Mouse (Mus musculus): Measurements from ENCODE around the gene Dlx4. TPM values are rescaled to one million over a fixed set of nuclear protein-coding genes. Genes with fewer than 3 reads are reported as not detected.

Gene Dlx4
- total RNA-seq, 1 experiment from 2014 or later: not detected

DNA sequence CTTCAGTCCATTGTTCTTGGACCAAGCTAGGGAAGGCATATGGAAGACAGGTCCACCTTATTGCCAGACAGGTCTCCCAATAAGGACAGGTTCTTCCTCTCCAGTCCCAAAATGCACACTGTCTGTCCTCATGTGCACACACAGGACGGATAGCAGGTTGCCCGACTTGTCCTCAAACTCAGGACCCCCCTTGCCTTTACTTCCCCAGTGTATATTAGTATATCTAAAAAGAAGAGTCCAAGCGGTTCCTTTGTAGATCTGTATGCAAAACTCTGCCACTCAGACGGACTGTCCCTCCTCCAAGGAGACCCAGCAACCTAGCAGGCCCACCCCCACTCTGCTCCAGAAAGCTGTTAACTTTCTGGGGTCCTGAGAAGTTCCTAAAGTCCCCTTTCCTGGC is 2.4 kb downstream of the Dlx4 start:
- no peak for ATAC-seq (replicated peaks; ENCODE audit: low read depth, poor library complexity, severe bottlenecking)

DNA sequence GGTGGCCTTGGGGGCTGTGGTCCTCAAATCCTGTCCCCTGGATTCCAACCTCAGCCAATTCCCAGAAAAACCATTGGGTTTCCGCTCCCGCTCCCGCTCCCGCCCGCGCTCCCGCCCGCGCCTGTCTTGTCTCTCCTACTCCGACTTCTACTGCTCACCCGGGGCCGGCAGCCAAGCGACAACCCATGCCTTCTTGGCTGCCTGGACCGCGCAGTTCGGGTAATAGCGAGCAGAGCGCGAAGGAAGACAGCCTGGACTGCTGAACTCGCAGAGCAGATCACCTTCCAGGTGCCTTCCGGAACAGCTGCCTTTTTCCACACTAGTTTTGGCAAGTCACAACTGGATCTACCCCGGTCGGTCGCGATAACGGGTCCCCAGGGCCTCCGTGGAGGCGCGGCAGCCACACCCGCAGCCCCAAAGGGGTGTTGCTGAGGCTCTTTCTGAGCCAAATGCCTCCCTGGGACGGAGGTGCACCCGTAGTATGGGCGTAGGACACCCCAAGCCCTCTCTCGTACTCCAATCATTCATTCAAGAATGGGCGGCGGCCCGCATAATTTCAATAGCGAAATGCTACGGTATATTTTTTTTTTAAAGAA is 3.0 kb downstream of the Dlx4 start:
- peak; percentile 27; the same call in 1 of the 2 replicates for ATAC-seq (replicated peaks; ENCODE audit: low read depth, poor library complexity, severe bottlenecking)

DNA sequence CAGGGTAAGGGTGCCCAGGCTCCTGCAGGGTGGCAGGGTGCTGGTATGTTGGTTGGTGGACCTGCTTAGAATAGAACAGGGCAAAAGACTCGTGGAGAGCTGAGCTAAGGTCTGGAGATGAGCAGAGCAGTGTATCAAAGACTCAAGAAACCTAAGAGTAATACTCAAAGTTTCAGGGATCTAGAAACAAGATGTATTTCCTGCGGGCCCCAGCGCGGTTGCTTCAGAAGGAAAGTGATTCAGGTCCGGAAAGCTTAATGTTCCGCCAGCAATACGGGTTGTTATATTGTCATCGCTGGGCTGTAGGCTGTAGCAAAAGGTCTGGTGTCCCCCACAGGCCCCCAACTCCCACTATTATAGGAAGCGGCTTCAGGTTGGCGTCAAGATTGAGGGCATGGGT is 3.8 kb downstream of the Dlx4 start:
- ATAC-seq (replicated peaks; ENCODE audit: low read depth, poor library complexity, severe bottlenecking): no peak

DNA sequence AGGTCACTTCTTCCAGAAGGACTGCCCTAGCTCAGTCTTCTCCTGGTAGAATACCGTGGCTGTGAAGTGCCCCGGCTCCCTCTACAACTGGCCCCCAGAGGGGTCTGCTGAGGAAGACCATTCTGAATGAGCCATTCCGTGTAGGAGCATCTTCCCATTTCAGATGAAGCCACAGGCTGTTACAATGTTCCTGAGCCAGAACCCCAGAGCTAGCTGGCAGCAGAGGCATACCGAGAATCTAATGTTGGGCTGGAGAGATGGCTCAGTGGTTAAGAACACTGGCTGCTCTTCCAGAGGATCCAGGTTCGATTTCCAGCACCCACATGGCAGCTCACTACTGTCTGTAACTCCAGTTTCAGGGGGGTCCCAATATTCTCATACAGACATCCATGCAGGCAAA is 6.2 kb downstream of the Dlx4 start:
- ATAC-seq (replicated peaks; ENCODE audit: low read depth, poor library complexity, severe bottlenecking): no peak

DNA sequence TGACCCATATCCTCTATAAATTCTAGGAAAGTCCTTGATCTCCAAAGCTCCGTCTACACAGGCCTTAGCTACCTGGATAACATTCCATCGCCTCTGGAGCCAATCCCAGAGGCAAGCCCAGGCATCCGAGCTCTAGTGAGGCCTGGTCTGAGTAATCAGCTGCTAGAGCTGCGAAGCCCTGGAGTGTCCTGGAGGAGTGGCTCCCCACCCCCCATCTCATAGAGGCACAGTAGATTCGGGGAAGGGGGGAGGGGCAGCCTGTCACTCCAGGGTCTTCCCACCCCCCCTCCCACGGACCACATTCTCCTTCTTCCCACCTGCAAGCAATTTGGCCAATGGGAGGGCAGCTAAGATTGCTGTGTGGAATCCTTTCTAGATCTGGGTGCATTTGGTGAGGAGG is 8.8 kb downstream of the Dlx4 start:
- ATAC-seq (replicated peaks; ENCODE audit: low read depth, poor library complexity, severe bottlenecking): no peak

DNA sequence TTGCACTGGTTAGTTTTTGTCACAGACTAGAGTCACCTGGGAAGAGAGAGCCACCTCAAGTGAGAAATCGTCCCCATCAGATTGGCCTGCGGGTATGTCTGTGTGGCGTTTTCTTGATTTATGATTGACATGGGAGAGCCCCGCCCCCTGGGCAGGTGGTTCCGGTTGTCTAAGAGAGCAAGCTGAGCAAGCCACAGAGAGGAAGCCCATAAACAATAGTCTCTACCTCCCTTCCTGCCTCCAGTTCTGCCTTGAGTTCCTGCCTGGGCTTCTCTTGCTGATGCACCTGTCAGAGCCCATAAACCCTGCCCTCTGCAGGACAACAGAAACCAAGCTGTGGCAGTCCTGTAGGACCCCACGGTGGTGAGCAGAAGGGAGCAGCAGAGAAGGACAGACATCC is 12.7 kb downstream of the Dlx4 start:
- peak; percentile 53 for ATAC-seq (replicated peaks; ENCODE audit: low read depth, poor library complexity, severe bottlenecking)

DNA sequence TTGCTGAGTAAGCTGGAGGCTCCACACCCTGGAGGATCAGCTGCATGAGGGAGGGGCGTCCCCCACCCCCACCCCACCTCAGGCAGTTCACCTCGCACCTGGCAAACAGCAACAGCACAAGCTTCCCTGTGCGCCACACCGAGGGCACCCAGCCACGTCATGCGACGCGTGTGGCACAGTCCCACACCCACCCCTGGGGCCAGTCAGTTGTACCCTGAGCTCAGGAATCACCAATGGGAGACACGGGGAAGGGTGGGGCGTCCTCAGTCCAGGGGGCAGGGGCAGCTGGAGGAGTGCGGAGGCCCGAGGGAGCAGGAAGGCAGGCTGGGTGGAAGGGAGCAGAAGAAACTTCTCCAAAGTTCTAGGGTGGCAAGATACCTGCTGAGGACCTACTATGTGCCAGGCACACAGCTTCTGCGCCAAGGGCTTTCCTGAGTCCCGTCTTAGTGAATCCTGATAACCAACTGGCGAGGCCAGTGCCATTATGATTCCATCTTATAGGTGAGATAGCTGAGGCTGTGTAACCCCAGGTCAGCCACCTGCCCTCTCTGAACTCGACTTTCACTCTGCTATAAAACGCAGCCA is 15.3 kb downstream of the Dlx4 start:
- no peak for ATAC-seq (replicated peaks; ENCODE audit: low read depth, poor library complexity, severe bottlenecking)

DNA sequence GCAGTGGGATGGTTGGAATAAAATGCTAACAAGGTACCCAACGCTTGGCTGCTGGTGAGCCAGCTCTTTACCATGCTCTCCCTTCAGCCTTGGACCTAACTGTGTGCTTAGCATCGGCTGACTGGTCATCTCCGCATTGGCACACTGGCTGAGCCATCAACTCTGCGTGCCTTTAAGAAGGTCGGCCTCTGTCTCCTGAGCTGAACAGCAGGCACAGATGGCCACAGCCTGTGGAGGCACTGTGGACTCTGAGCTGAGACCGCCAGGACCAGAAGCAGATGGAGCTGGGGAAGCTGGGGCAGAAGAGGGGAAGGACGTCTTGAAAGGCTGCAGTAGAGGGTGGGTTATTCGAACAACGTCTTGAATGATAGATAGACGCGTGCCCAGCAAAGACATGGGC is 17.7 kb downstream of the Dlx4 start:
- no peak for ATAC-seq (replicated peaks; ENCODE audit: low read depth, poor library complexity, severe bottlenecking)

DNA sequence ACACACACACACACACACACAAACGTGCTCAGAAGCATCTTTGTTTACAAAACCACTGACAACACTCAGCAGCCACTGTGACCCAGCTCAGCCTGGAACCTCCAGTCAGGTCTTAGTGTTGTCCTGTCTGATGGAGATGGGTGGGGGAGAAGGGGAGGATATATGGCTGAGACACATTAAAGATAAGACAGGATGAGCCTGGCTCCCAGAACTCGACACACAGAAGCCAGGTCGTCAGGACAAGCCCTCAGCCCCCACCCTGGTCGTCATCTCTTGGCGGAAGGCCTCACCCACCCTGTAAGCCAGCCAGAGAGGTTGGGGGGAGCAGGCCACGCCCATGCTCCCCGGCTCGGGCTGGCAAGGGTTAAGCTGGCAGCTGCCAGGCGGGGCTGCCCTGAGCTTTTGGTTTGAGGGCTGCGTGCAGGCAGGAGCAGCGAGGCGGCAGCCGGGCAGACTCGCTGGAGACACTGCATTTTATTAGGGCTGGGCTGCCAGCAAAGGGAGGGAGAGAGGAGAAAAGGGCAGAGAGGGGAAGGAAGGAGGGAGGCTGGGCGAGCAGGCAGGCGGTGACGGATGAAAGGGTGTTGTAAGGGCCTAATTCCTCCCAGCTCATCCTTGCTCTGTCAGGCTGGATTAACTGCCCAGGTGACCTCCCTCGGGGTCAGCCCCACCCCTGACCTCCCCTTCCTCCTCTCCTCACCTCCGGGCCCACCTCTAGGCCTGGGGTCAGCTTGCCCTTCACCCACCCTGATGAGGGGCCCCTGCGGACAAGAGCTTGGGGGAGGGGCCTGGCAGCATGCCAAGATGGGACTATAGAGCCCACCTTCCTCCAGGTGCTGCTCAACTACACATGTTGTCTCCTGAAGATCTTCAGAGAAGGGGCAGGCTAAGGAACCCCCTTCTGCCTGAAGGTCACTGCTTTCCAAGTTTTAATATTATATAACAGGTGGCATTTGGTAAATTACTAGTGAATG is 19.5 kb downstream of the Dlx4 start:
- peak; percentile 62 for ATAC-seq (replicated peaks; ENCODE audit: low read depth, poor library complexity, severe bottlenecking)

DNA sequence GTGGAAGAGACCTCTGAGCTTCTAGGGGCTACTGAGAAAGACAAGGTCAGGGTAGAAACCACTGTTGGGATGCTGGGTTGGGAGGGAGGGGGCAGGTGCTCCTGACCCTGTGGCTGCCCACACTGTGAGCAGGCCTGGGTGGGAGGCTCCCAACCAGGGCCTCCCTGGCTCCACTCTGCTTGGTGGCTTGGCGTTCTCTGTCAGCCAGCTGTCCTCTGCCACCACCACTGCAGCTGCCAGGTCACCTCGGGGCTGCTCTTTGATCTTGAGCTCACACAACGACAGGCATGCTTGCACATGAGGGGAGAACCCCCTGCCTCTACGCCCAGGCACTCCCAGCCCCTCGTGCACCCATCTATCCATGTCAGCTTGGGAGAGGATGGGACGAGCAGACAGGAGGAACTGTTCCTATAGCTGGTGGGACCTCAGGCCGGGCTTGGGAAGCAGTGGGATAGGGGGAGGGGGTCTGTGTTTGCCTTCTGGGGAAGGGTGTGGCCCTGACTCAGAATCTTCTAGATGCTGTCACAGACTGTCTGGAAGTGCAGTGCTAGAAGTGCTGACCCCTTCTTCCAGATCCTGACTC is 20.6 kb downstream of the Dlx4 start:
- no peak for ATAC-seq (replicated peaks; ENCODE audit: low read depth, poor library complexity, severe bottlenecking)

DNA sequence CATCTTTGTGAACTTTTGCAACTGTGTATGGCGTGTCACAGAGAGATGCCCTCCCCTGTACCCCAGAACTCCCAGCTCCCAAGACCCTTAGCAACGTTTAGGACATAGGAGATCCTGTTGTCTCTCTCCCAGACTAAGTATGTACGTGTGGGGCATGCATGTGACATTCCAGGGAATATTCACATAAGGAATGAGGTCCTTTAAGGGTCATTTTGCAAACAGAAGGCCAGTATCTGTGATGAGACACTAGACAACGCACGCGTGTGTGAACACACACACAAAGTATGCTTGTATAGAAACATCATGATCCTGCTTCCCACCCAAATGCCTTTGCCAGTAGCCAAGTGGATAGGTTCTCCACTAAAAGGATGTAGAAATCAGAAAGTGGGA is 24.0 kb downstream of the Dlx4 start:
- ATAC-seq (replicated peaks; ENCODE audit: low read depth, poor library complexity, severe bottlenecking): no peak

DNA sequence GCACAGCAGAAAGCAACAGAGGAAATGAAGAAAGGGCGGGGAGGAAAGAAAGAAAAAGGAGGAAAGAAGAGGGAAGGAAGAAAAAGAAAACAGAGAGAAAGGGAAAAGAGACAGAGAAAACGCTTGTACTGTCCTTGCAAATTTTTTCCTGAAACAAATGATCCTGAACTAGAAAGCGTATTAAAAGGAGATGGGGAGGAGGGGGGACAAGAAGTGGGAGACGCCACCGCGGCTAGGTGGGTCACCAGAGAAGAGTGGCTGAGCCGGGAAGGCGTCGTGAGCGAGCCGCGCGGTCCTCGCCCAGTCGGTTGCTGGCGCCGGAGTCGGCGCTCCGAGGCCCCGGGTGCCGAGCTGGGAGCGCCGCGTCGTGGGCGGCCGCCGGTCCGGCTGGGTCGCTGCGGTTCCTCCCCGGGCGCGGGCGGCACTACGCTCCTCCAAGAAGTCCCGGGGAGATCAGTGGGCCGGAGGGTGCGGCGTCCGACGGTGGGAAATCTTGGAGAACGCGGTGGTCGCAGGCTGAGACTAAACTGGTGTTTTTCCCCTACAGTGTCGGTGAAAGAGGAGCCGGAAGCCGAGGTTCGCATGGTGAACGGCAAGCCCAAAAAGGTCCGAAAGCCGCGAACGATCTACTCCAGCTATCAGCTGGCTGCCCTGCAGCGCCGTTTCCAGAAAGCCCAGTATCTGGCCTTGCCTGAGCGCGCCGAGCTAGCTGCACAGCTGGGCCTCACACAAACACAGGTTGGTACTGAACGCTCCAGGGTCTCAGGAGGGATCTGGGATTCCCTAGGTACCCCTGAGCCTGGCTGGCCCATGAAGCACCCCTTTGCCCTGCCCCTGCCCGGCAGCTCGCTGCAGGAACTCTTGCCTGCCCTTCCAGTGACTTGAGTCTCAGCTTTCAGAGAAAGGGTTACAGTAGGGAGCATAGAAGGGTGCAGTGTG is 24.6 kb downstream of the Dlx4 start:
- no peak for ATAC-seq (replicated peaks; ENCODE audit: low read depth, poor library complexity, severe bottlenecking)

DNA sequence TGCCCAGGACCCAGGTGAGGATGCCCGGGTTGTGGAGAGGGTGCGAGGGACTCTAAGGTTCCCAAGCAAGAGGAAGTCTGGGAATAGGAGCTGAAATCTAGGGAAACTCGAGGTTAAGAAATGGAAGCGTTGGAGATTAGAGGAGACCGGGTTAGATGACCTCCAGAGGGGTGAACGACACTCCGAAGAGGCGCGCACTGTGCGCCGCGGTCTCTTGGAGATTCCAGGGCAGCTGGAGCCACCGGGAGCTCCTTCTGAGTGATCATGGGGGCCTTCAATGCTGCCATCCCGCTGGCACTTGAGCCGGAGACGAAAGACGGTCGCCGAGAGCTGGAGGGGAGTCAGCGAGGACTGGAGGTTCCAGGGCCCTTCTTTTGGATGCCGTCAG is 25.4 kb downstream of the Dlx4 start:
- no peak for ATAC-seq (replicated peaks; ENCODE audit: low read depth, poor library complexity, severe bottlenecking)

DNA sequence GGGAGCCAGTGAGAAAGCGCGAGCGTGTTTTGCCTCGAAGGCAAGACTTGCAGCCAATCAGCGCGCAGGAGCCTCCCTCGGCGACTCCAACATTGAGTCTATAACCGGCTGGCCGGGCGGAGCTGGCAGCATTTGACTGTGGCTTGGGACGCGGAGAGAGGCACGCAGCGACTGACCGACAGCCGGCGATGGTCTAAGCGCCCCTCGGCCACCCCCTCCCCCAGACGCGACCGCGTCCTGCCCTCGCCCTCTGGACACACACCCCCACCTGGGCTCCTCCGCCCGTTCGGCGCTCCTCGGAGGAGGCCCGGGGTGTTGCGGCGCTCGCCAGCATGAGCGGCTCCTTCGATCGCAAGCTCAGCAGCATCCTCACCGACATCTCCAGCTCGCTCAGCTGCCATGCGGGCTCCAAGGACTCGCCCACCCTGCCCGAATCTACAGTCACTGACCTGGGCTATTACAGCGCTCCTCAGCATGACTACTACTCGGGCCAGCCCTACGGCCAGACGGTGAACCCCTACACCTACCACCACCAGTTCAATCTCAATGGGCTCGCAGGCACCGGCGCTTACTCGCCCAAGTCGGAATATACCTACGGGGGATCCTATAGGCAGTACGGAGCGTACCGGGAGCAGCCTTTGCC is 26.0 kb downstream of the Dlx4 start, which contains the start of gene Dlx3:
Gene Dlx3, plus strand, starts transcription at position 130 of the 643 bp plus-strand sequence.
- ATAC-seq (replicated peaks; ENCODE audit: low read depth, poor library complexity, severe bottlenecking): no peak

DNA sequence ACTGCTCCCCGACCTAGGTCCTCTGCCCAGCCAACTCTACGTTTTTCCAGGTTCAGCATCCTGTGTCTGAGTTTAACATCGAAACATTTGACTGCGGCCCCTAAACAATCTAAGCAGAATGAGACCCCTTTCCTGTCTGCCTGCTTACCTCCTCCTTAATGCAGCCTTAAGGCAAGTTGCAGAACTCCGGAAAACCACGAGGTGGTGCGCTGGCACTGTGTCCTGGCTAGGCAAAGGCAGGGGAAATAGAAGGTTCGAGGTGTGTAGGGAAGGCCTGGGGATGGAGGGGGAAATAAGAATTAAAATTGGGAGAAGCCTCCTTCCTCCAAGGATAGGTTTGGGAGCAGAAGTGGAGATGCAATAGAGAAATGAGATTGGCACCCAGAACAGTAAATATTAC is 27.6 kb downstream of the Dlx4 start:
- ATAC-seq (replicated peaks; ENCODE audit: low read depth, poor library complexity, severe bottlenecking): peak; percentile 54

DNA sequence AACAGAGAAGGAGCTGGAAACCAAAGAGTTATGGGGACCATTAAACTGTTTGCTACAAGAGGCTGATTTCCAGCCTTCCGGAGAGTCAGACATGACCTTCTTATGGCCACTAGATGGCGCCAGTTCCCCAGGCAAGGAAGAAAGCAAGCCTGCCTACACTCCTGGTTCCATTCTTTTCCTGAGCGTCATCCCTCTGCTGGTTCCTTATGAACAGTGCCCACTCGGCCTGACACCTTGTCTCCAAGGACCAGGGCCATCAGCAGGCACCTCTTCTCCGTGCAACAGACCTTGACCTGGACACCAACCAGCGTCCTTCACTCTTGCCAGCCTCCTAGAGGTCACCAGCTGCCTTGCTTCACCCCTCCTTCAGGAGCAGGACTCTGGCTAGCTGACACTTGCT is 29.0 kb downstream of the Dlx4 start:
- peak; percentile 76 for ATAC-seq (replicated peaks; ENCODE audit: low read depth, poor library complexity, severe bottlenecking)

DNA sequence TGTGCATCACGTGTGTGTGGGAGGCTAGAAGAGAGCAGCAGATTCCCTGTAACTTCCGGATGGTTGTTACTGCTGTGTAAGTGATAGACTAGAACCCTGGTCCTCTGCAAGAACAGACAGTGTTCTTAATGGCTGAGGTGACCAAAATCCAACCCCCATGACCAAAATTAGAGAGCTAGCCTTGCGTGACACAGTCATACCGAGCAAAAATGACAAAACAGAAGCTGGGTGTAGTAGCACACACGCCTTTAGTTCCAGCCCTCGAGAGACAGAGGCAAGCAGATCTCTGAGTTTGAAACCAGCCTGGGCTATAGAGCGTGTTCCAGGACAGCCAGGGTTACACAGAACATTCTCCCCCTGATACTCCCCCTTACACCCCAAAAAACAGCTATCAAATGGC is 36.0 kb downstream of the Dlx4 start:
- no peak for ATAC-seq (replicated peaks; ENCODE audit: low read depth, poor library complexity, severe bottlenecking)

DNA sequence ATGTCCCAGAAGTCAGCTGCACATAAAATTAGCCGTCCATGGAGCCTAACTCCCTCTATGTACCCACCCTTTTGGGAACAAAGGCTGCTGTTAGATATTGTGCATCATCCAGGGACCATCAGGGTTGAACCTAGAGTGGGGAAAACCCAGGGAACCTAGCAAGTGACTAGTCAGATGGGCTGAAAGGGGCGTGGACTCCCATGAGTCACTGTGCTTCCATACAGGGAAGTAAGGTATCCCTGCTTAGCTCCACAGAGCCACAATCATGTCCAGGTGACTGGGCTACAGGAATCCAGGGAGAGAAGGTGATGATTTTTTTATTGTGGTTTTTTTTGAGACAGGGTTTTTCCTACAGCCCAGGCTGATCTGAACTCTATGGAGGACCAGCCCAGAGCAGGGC is 37.1 kb downstream of the Dlx4 start:
- ATAC-seq (replicated peaks; ENCODE audit: low read depth, poor library complexity, severe bottlenecking): no peak

Data from common myeloid progenitor, adult 5-6 weeks (primary cell).